Mouse (Mus musculus): Measurements from ENCODE around the gene Scel.

GRCm38 (mm10) chr14:103543304-103544079 lies 30.4 kb downstream of the Scel start:
- TF ChIP-seq CTCF (IDR thresholded peaks at IDR 0.05; ENCODE audit: insufficient read depth, low read length), result no peak
- TF ChIP-seq POLR2A (IDR thresholded peaks at IDR 0.05; ENCODE audit: borderline replicate concordance, extremely low read depth, low read depth, low read length), result no peak
